Mouse (Mus musculus) forebrain, embryonic 16.5 days (tissue): ENCODE data around the gene Calcoco1. TPM values are rescaled to one million over a fixed set of nuclear protein-coding genes. Genes with fewer than 3 reads are reported as not detected.

Experiments
- ATAC-seq: fragments of 200-750 bp; cut with Nextera tagmentation; 2 replicates; pipeline ENCODE4 v1.8.0; 2017; ENCODE audit warnings: mild to moderate bottlenecking, moderate library complexity
- H3K27ac ChIP-seq: fragments of 300-500 bp; sonication (generic); 2 replicates; pipeline ENCODE4 v1.5.1; 2014; ENCODE audit warnings: low read length, control low read depth
- H3K27me3 ChIP-seq: fragments of 300-500 bp; sonication (generic); replicated peaks from 2 replicates; pipeline ENCODE4 v1.6.1; 2014; ENCODE audit warnings: low read length; ENCODE audit not compliant: control insufficient read depth, insufficient read depth
- H3K36me3 ChIP-seq: fragments of 300-500 bp; sonication (generic); 2 replicates; pipeline ENCODE4 v1.6.1; 2014; ENCODE audit not compliant: control insufficient read depth, insufficient read depth
- H3K4me1 ChIP-seq: fragments of 300-500 bp; sonication (generic); replicated peaks from 2 replicates; pipeline ENCODE4 v1.6.1; 2014; ENCODE audit warnings: low read length; ENCODE audit not compliant: control insufficient read depth, insufficient read depth
- H3K4me2 ChIP-seq: fragments of 300-500 bp; sonication (generic); 2 replicates; pipeline ENCODE4 v1.6.1; 2014; ENCODE audit warnings: mild to moderate bottlenecking, low read length, control low read depth
- H3K4me3 ChIP-seq: fragments of 300-500 bp; sonication (generic); replicated peaks from 2 replicates; pipeline ENCODE4 v1.5.1; 2014; ENCODE audit warnings: mild to moderate bottlenecking, low read length, control low read depth
- H3K9ac ChIP-seq: fragments of 300-500 bp; sonication (generic); replicated peaks from 2 replicates; pipeline ENCODE4 v1.6.1; 2014; ENCODE audit warnings: low read depth, low read length, control low read depth
- H3K9me3 ChIP-seq: fragments of 300-500 bp; sonication (generic); 2 replicates; pipeline ENCODE4 v1.6.1; 2016; ENCODE audit warnings: low read length; ENCODE audit not compliant: control insufficient read depth
- WGBS: fragments of 180-500 bp; shearing (Covaris S2); extraction: QIAGEN DNeasy Blood & Tissue Kit; methylation state at CpG from one replicate; pipeline ENCODE4 v1.1.7; 2014; 5-methylcytosine and 5-hydroxymethylcytosine counted together
- polyA plus RNA-seq: library from polyadenylated mRNA; unstranded; fragments of >200 nt; fragmentation: Nextera tagmentation; extraction: Ambion mirVana; gene quantifications from 2 replicates; pipeline ENCODE4 v1.2.1, GENCODE M21; 2015

Calcoco1 gene
- polyA plus RNA-seq, 1 experiment from 2014 or later = 80.6 TPM

- Histone ChIP-seq H3K27ac (peak overlapping the region; percentile 42; the same call in 1 of the 2 replicates), H3K9ac (no peak overlapping the region), H3K4me2 (no peak overlapping the region), H3K4me3 (no peak overlapping the region), H3K36me3 (peaks cover 35% of the 10 kb centered on the region), H3K9me3 (no peaks in the 10 kb centered on the region), H3K4me1 (peaks cover 20% of the 10 kb centered on the region), H3K27me3 (no peaks in the 10 kb centered on the region)
- 52% methylated on average over 6 of the region's 6 CpGs for WGBS
- no peak for ATAC-seq
Measured at GRCm38 (mm10) chr15:102707736-102708269, 14.2 kb downstream of the Calcoco1 start.

DNA sequence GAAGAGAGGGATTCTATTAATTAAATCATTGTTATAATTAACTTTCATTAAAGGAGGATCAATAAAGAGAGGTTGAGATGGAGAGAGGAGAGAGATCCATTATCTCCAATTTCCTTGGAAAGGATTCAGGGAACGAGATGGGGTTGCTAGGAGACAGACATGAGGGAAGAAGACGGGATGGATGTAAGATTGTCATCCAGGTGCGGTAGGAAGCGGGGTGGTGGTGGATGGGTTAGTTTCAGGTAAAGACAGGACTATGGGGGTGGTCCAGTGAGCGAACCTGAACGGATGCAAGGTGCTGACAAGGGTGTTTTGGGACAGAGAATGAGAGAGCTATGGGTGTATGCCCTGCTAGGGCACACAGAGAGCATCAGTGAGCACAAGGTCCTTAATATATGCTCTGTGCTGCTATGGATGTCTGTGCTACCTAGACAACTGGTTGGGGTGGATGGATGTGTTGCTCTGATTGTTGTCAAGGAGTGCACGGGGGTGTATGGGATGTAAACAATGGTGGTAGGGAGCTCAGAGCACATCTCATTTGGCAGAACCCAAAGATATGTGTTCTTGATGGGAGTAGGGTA, 16.0 kb downstream of the Calcoco1 start:
- peak; percentile 32; the same call in 1 of the 2 replicates for ATAC-seq
- H3K27me3 ChIP-seq = no peaks in the 10 kb centered on the region
- H3K4me3 ChIP-seq = no peak overlapping the region
- peaks cover 20% of the 10 kb centered on the region for H3K4me1 ChIP-seq
- H3K9me3 ChIP-seq = no peaks in the 10 kb centered on the region
- 65% methylated on average over 7 of the region's 7 CpGs for WGBS
- H3K9ac ChIP-seq = no peak overlapping the region
- peak overlapping the region; percentile 9 for H3K27ac ChIP-seq
- no peak overlapping the region for H3K4me2 ChIP-seq
- peaks cover 24% of the 10 kb centered on the region for H3K36me3 ChIP-seq

DNA sequence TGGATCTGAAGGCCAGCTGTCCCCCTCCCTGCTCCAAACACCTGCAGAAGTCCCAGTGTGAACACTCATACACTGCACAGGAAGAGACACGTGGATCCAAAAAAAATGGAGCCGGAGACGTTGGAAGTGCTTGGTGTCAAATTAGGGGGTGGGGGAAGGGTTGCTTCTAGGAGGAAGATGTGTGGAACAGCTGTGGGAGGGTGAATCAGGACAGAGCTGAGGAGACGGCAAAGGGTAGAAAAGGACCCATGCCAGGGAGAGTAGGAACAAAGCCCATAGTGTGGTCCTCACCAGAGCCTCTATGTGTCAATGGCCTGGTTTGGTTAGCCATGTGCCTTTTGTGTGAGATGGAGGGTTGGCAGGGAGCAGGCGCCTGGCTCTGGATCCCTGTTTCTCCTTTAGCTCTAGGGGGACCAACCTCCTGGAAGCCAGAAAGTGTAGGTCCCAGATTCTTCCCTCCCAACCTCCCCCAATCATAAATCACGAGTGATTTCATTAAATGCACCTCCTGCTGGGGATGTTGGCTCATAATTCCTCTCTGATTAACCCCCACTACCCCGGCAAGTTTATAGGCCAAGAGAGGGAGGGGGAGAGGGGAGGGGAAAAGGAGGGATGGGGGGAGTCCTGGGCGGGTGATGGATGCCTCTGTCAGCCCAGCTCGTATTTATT, 16.6 kb downstream of the Calcoco1 start:
- Histone ChIP-seq H3K27ac (peak overlapping the region; percentile 75), H3K27me3 (no peaks in the 10 kb centered on the region), H3K4me2 (no peak overlapping the region), H3K9me3 (no peaks in the 10 kb centered on the region), H3K4me3 (no peak overlapping the region), H3K4me1 (peaks cover 20% of the 10 kb centered on the region), H3K9ac (no peak overlapping the region), H3K36me3 (peaks cover 18% of the 10 kb centered on the region)
- ATAC-seq = peak; percentile 55
- 28% methylated on average over 9 of the region's 9 CpGs for whole genome bisulfite sequencing

- H3K4me3 ChIP-seq = no peak overlapping the region
- H3K9me3 ChIP-seq = no peaks in the 10 kb centered on the region
- no peak overlapping the region for H3K4me2 ChIP-seq
- H3K4me1 ChIP-seq = peaks cover 20% of the 10 kb centered on the region
- WGBS = 62% methylated on average over 5 of the region's 5 CpGs
- peaks cover 16% of the 10 kb centered on the region for H3K36me3 ChIP-seq
- peak; percentile 26; the same call in 1 of the 2 replicates for ATAC-seq
- H3K27me3 ChIP-seq = 0 out of 2 replicates have a peak, but pooled peaks cover 2% of the 10 kb centered on the region
- peak overlapping the region; percentile 75 for H3K27ac ChIP-seq
- no peak overlapping the region for H3K9ac ChIP-seq
Measured at GRCm38 (mm10) chr15:102704806-102705205, 17.2 kb downstream of the Calcoco1 start.

DNA sequence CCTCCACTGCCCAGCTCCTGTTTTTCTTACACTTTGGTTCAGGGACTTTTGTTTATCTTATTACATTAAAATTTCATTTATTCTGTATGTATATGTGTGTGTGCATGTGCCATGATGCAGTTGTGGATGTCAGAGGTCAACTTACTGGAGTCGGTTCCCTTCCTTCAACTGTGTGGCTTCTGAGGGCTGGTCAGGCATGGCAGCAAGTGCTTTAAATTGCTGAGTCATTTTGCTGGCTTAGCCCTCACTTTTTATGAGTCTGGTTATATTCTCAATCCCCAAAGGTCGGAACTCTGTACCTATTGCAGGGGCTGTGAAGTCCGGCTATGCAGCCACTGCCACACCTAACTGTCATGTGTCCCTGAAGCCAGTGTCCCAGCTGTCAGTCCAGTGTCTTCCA, 19.0 kb downstream of the Calcoco1 start:
- H3K4me3 ChIP-seq = no peak overlapping the region
- 85% methylated on average over 3 of the region's 3 CpGs for WGBS
- no peak overlapping the region for H3K27ac ChIP-seq
- peaks cover 18% of the 10 kb centered on the region for H3K4me1 ChIP-seq
- 0 out of 2 replicates have a peak, but pooled peaks cover under 1% of the 10 kb centered on the region for H3K36me3 ChIP-seq
- H3K4me2 ChIP-seq = no peak overlapping the region
- H3K27me3 ChIP-seq = peaks cover 9% of the 10 kb centered on the region
- H3K9ac ChIP-seq = no peak overlapping the region
- no peaks in the 10 kb centered on the region for H3K9me3 ChIP-seq
- ATAC-seq = no peak

DNA sequence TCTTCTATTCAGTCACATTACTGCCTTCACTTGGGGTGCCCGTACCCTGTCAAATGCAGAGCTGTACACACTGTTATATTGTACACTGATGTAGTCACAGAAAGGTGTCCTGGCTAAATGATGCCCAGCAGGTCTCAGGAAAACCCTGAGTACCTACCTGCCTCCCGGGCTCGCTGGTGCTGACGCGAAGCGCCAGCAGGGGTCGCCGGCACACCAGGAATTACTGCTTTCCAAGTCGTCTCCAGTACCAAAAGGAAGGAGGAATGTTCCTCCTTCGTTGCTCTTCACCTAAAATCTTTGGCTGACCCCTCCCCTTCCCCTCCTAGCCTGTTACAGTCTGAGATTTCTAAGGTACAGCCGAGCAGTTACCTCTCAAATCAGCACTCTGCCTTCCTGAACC, 23.8 kb downstream of the Calcoco1 start:
- no peak overlapping the region for H3K4me2 ChIP-seq
- peaks cover 40% of the 10 kb centered on the region for H3K27me3 ChIP-seq
- H3K27ac ChIP-seq = no peak overlapping the region
- H3K9ac ChIP-seq = no peak overlapping the region
- no peaks in the 10 kb centered on the region for H3K36me3 ChIP-seq
- 2% methylated on average over 11 of the region's 11 CpGs for whole genome bisulfite sequencing
- H3K9me3 ChIP-seq = no peaks in the 10 kb centered on the region
- H3K4me1 ChIP-seq = peaks cover 16% of the 10 kb centered on the region
- ATAC-seq = peak; percentile 26; the same call in 1 of the 2 replicates
- H3K4me3 ChIP-seq = no peak overlapping the region

DNA sequence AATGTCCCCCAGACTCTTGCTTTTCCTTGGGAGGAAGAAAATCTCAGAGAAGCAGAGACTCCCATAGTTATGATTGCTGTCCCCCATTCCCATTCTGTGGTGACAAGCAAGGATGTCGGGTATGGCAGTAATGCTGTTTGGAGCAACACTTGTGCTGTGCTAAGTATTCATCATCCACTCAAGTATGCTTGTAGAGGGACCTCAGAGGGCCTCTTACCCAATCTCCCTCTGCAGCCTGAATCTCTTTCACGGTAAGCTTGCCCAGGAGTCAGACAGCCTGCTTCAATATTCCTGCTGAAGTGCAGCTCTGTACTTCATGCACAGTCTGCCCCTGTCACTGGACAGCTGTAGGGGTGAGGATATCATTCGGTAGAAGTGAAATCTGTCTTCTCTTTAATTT, 25.1 kb downstream of the Calcoco1 start:
- 40% methylated on average over 3 of the region's 3 CpGs for whole genome bisulfite sequencing
- no peak overlapping the region for H3K4me2 ChIP-seq
- no peaks in the 10 kb centered on the region for H3K36me3 ChIP-seq
- peaks cover 24% of the 10 kb centered on the region for H3K4me1 ChIP-seq
- H3K27me3 ChIP-seq = peaks cover 40% of the 10 kb centered on the region
- no peak for ATAC-seq
- H3K9ac ChIP-seq = no peak overlapping the region
- H3K9me3 ChIP-seq = no peaks in the 10 kb centered on the region
- no peak overlapping the region for H3K4me3 ChIP-seq
- no peak overlapping the region for H3K27ac ChIP-seq

GRCm38 (mm10) chr15:102693600-102693999, 28.4 kb downstream of the Calcoco1 start:
- Histone ChIP-seq H3K36me3 (no peaks in the 10 kb centered on the region), H3K27ac (peak overlapping the region; percentile 90), H3K9me3 (no peaks in the 10 kb centered on the region), H3K4me3 (peak overlapping the region; percentile 54), H3K4me2 (peak overlapping the region; percentile 96), H3K4me1 (peaks cover 27% of the 10 kb centered on the region), H3K27me3 (peaks cover 38% of the 10 kb centered on the region), H3K9ac (peak overlapping the region; percentile 76)
- WGBS = under 1% methylated on average over 11 of the region's 11 CpGs
- ATAC-seq = peak; percentile 71

DNA sequence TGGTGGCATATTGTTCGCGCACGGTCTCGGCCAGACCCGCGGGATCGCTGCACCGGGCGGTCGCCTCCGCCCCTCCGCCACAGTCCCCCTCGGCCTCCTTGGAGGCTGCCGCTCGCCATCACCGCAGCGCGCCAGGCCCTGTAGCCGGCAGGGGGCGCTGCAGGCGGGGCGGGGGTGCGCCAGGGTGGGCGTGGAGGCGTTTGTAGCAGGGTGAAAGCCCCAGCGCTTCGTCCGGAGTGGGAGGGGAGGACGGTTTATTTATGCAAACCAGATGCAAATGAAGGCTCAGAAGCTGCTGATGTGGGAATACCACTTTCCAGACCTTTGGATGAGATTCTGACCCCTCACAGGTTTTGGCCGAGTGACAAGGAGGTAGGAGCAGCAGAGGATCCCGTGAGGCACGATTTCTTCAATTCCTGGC, 29.0 kb downstream of the Calcoco1 start:
- Histone ChIP-seq H3K27ac (peak overlapping the region; percentile 90), H3K27me3 (peaks cover 38% of the 10 kb centered on the region), H3K4me3 (peak overlapping the region; percentile 54), H3K4me2 (peak overlapping the region; percentile 96), H3K36me3 (no peaks in the 10 kb centered on the region), H3K9me3 (no peaks in the 10 kb centered on the region), H3K4me1 (peaks cover 27% of the 10 kb centered on the region), H3K9ac (peak overlapping the region; percentile 76)
- WGBS = under 1% methylated on average over 32 of the region's 32 CpGs
- peak; percentile 80 for ATAC-seq
